Mouse (Mus musculus) kidney, embryonic 15.5 days (tissue): ENCODE measurements around the gene Hk2. TPM values are rescaled to one million over a fixed set of nuclear protein-coding genes. Genes with fewer than 3 reads are reported as not detected.

Experiments
- ATAC-seq: fragments of 200-750 bp; cut with Nextera tagmentation; replicated peaks from 2 replicates; pipeline ENCODE4 v1.8.0; 2017; ENCODE audit warnings: moderate TSS enrichment; ENCODE audit not compliant: low FRiP score
- H3K27ac ChIP-seq: fragments of 300-500 bp; sonication (generic); 2 replicates; pipeline ENCODE4 v1.5.1; 2015; ENCODE audit warnings: mild to moderate bottlenecking, inconsistent platforms
- H3K27me3 ChIP-seq: fragments of 300-500 bp; sonication (generic); 2 replicates; pipeline ENCODE4 v1.6.1; 2015; ENCODE audit warnings: inconsistent platforms
- H3K36me3 ChIP-seq: fragments of 300-500 bp; sonication (generic); 2 replicates; pipeline ENCODE4 v1.6.1; 2015; ENCODE audit warnings: inconsistent platforms
- H3K4me1 ChIP-seq: fragments of 300-500 bp; sonication (generic); 2 replicates; pipeline ENCODE4 v1.6.1; 2015; ENCODE audit warnings: inconsistent platforms
- H3K4me2 ChIP-seq: fragments of 300-500 bp; sonication (generic); 2 replicates; pipeline ENCODE4 v1.6.1; 2015; ENCODE audit warnings: moderate library complexity, mild to moderate bottlenecking, inconsistent platforms
- H3K4me3 ChIP-seq: fragments of 300-500 bp; sonication (generic); replicated peaks from 2 replicates; pipeline ENCODE4 v1.5.1; 2015; ENCODE audit warnings: mild to moderate bottlenecking, inconsistent platforms
- H3K9ac ChIP-seq: fragments of 300-500 bp; sonication (generic); 2 replicates; pipeline ENCODE4 v1.6.1; 2015; ENCODE audit warnings: mild to moderate bottlenecking, inconsistent platforms
- H3K9me3 ChIP-seq: fragments of 300-500 bp; sonication (generic); replicated peaks from 2 replicates; pipeline ENCODE4 v1.6.1; 2016; ENCODE audit warnings: inconsistent platforms
- WGBS: fragments of 180-500 bp; shearing (Covaris S2); methylation state at CpG from one replicate; pipeline ENCODE4 v1.1.7; 2015; ENCODE audit warnings: mixed read lengths; 5-methylcytosine and 5-hydroxymethylcytosine counted together
- polyA plus RNA-seq: library from polyadenylated mRNA; unstranded; fragments of >200 nt; fragmentation: Nextera tagmentation; extraction: Ambion mirVana; gene quantifications from 2 replicates; pipeline ENCODE4 v1.2.1, GENCODE M21; 2015

The Hk2 gene
- polyA plus RNA-seq = 19.0 and 19.7 TPM in 2 replicates

GRCm38 (mm10) chr6:82774321-82774764, at the start of gene Hk2:
TSS of gene Hk2 (minus strand) at chr6:82774454.
- Histone ChIP-seq H3K4me1 (peaks cover 44% of the 10 kb centered on the region), H3K36me3 (no peaks in the 10 kb centered on the region)
- under 1% methylated on average over 39 of the region's 39 CpGs for WGBS

GRCm38 (mm10) chr6:82821758-82822253, 47.6 kb upstream of the Hk2 start:
- peak; percentile 46; the same call in 1 of the 2 replicates for ATAC-seq
- Histone ChIP-seq H3K4me1 (0 out of 2 replicates have a peak, but pooled peaks cover 7% of the 10 kb centered on the region), H3K27me3 (no peaks in the 10 kb centered on the region), H3K4me2 (no peak overlapping the region), H3K36me3 (no peaks in the 10 kb centered on the region), H3K27ac (no peak overlapping the region), H3K4me3 (no peak overlapping the region), H3K9ac (no peak overlapping the region), H3K9me3 (no peaks in the 10 kb centered on the region)
- 45% methylated on average over 4 of the region's 4 CpGs for WGBS

More at GRCm38 (mm10) chr6:82774321-82774764, at the start of gene Hk2:
- peak within 1 kb of the TSS; percentile 97 for H3K4me2 ChIP-seq
- peak; percentile 97 for ATAC-seq
- H3K27ac ChIP-seq = peak within 1 kb of the TSS; percentile 86
- peaks cover 10% of the 10 kb centered on the region for H3K27me3 ChIP-seq
- peak within 1 kb of the TSS; percentile 53 for H3K9ac ChIP-seq
- H3K4me3 ChIP-seq = peak within 1 kb of the TSS; percentile 70
- no peaks in the 10 kb centered on the region for H3K9me3 ChIP-seq

GRCm38 (mm10) chr6:82820716-82821115, 46.5 kb upstream of the Hk2 start:
- H3K9ac ChIP-seq = no peak overlapping the region
- 0 out of 2 replicates have a peak, but pooled peaks cover 7% of the 10 kb centered on the region for H3K4me1 ChIP-seq
- no peak overlapping the region for H3K4me3 ChIP-seq
- no peaks in the 10 kb centered on the region for H3K9me3 ChIP-seq
- no peaks in the 10 kb centered on the region for H3K36me3 ChIP-seq
- WGBS = 77% methylated on average over 3 of the region's 3 CpGs
- no peak overlapping the region for H3K27ac ChIP-seq
- no peak overlapping the region for H3K4me2 ChIP-seq
- H3K27me3 ChIP-seq = no peaks in the 10 kb centered on the region
- ATAC-seq = no peak

GRCm38 (mm10) chr6:82814821-82815220, 40.6 kb upstream of the Hk2 start:
- ATAC-seq = no peak
- no peak overlapping the region for H3K9ac ChIP-seq

GRCm38 (mm10) chr6:82807984-82808700, 33.9 kb upstream of the Hk2 start:
- H3K9ac ChIP-seq = no peak overlapping the region
- no peaks in the 10 kb centered on the region for H3K27me3 ChIP-seq
- H3K36me3 ChIP-seq = no peaks in the 10 kb centered on the region
- H3K4me1 ChIP-seq = no peaks in the 10 kb centered on the region
- no peak overlapping the region for H3K4me3 ChIP-seq
- H3K4me2 ChIP-seq = no peak overlapping the region
- no peaks in the 10 kb centered on the region for H3K9me3 ChIP-seq
- 88% methylated on average over 7 of the region's 7 CpGs for WGBS
- no peak for ATAC-seq
- H3K27ac ChIP-seq = no peak overlapping the region

More at GRCm38 (mm10) chr6:82814821-82815220, 40.6 kb upstream of the Hk2 start:
- no peak overlapping the region for H3K4me2 ChIP-seq
- H3K27ac ChIP-seq = no peak overlapping the region
- WGBS = 78% methylated on average over 4 of the region's 4 CpGs
- no peaks in the 10 kb centered on the region for H3K4me1 ChIP-seq
- H3K4me3 ChIP-seq = no peak overlapping the region
- no peaks in the 10 kb centered on the region for H3K27me3 ChIP-seq
- no peaks in the 10 kb centered on the region for H3K36me3 ChIP-seq
- H3K9me3 ChIP-seq = no peaks in the 10 kb centered on the region

- H3K27me3 ChIP-seq = no peaks in the 10 kb centered on the region
- H3K9ac ChIP-seq = no peak overlapping the region
- no peaks in the 10 kb centered on the region for H3K9me3 ChIP-seq
- no peaks in the 10 kb centered on the region for H3K4me1 ChIP-seq
- ATAC-seq = no peak
- no peak overlapping the region for H3K4me3 ChIP-seq
- H3K4me2 ChIP-seq = no peak overlapping the region
- WGBS = 47% methylated on average over 3 of the region's 3 CpGs
- no peak overlapping the region for H3K27ac ChIP-seq
- H3K36me3 ChIP-seq = no peaks in the 10 kb centered on the region
These were observed 32.7 kb upstream of the Hk2 start for GRCm38 (mm10) chr6:82806971-82807370.

GRCm38 (mm10) chr6:82806503-82806902, 32.2 kb upstream of the Hk2 start:
- no peaks in the 10 kb centered on the region for H3K9me3 ChIP-seq
- 82% methylated on average over 6 of the region's 6 CpGs for WGBS
- no peaks in the 10 kb centered on the region for H3K27me3 ChIP-seq
- no peak for ATAC-seq
- H3K4me1 ChIP-seq = no peaks in the 10 kb centered on the region
- H3K9ac ChIP-seq = no peak overlapping the region
- no peaks in the 10 kb centered on the region for H3K36me3 ChIP-seq
- H3K4me3 ChIP-seq = no peak overlapping the region
- H3K27ac ChIP-seq = no peak overlapping the region
- H3K4me2 ChIP-seq = no peak overlapping the region

GRCm38 (mm10) chr6:82805894-82806293, 31.6 kb upstream of the Hk2 start:
- 80% methylated on average over 3 of the region's 3 CpGs for WGBS
- Histone ChIP-seq H3K27ac (no peak overlapping the region), H3K36me3 (no peaks in the 10 kb centered on the region), H3K9me3 (no peaks in the 10 kb centered on the region), H3K4me2 (no peak overlapping the region), H3K27me3 (no peaks in the 10 kb centered on the region), H3K4me3 (no peak overlapping the region), H3K4me1 (no peaks in the 10 kb centered on the region), H3K9ac (no peak overlapping the region)
- ATAC-seq = no peak

GRCm38 (mm10) chr6:82804984-82805383, 30.7 kb upstream of the Hk2 start:
- Histone ChIP-seq H3K36me3 (no peaks in the 10 kb centered on the region), H3K27me3 (no peaks in the 10 kb centered on the region), H3K9me3 (no peaks in the 10 kb centered on the region), H3K9ac (no peak overlapping the region), H3K4me1 (no peaks in the 10 kb centered on the region), H3K4me3 (no peak overlapping the region), H3K27ac (no peak overlapping the region), H3K4me2 (no peak overlapping the region)
- no peak for ATAC-seq
- WGBS = 83% methylated on average over 3 of the region's 3 CpGs

- H3K4me2 ChIP-seq = no peak overlapping the region
- H3K4me3 ChIP-seq = no peak overlapping the region
- WGBS = 47% methylated on average over 3 of the region's 3 CpGs
- no peak overlapping the region for H3K27ac ChIP-seq
- no peaks in the 10 kb centered on the region for H3K36me3 ChIP-seq
- no peak overlapping the region for H3K9ac ChIP-seq
- no peak for ATAC-seq
- no peaks in the 10 kb centered on the region for H3K27me3 ChIP-seq
- 0 out of 2 replicates have a peak, but pooled peaks cover 11% of the 10 kb centered on the region for H3K4me1 ChIP-seq
- H3K9me3 ChIP-seq = no peaks in the 10 kb centered on the region
These were observed 24.0 kb upstream of the Hk2 start for GRCm38 (mm10) chr6:82798202-82798737.

GRCm38 (mm10) chr6:82797300-82797839, 23.1 kb upstream of the Hk2 start:
- 0 out of 2 replicates have a peak, but pooled peaks cover 11% of the 10 kb centered on the region for H3K4me1 ChIP-seq
- H3K27me3 ChIP-seq = no peaks in the 10 kb centered on the region
- no peaks in the 10 kb centered on the region for H3K9me3 ChIP-seq
- H3K4me2 ChIP-seq = no peak overlapping the region
- no peak for ATAC-seq
- H3K36me3 ChIP-seq = no peaks in the 10 kb centered on the region
- H3K4me3 ChIP-seq = no peak overlapping the region
- no peak overlapping the region for H3K9ac ChIP-seq
- no peak overlapping the region for H3K27ac ChIP-seq
- WGBS = 72% methylated on average over 5 of the region's 5 CpGs

- Histone ChIP-seq H3K27me3 (no peaks in the 10 kb centered on the region), H3K9me3 (no peaks in the 10 kb centered on the region), H3K4me1 (no peaks in the 10 kb centered on the region), H3K9ac (no peak overlapping the region), H3K4me3 (no peak overlapping the region), H3K4me2 (no peak overlapping the region), H3K36me3 (no peaks in the 10 kb centered on the region), H3K27ac (no peak overlapping the region)
- no peak for ATAC-seq
- WGBS = 76% methylated on average over 2 of the region's 2 CpGs
These were observed 16.6 kb upstream of the Hk2 start for GRCm38 (mm10) chr6:82790864-82791263.
